Mouse (Mus musculus) E14TG2a.4 (cell line): ENCODE results near the gene Fkbp15.

ENCODE experiments used
- H3K27me3 ChIP-seq: 2 replicates; pipeline ENCODE4 v1.6.1; 2014; ENCODE audit warnings: low read length, control low read depth; ENCODE audit not compliant: insufficient read depth
- H3K36me3 ChIP-seq: 2 replicates; pipeline ENCODE4 v1.6.1; 2014; ENCODE audit warnings: low read length, control low read depth; ENCODE audit not compliant: insufficient read depth
- H3K4me1 ChIP-seq: replicated peaks from 2 replicates; pipeline ENCODE4 v1.6.1; 2014; ENCODE audit warnings: low read depth, low read length, control low read depth
- H3K4me3 ChIP-seq: replicated peaks from 2 replicates; pipeline ENCODE4 v1.5.1; 2014; ENCODE audit warnings: mild to moderate bottlenecking, low read length
- H3K9me3 ChIP-seq: 2 replicates; pipeline ENCODE4 v1.6.1; 2014; ENCODE audit warnings: low read length, control low read depth
- CTCF ChIP-seq: conservative IDR thresholded peaks from 2 replicates; pipeline ENCODE4 v1.5.1; 2014; ENCODE audit warnings: low read length
- NANOG ChIP-seq: IDR thresholded peaks from 2 replicates; pipeline ENCODE4 v1.6.1; 2014; ENCODE audit warnings: borderline replicate concordance, low read length, mixed read lengths
- POU5F1 ChIP-seq: IDR thresholded peaks from 2 replicates; pipeline ENCODE4 v1.6.1; 2014; ENCODE audit warnings: low read length, borderline replicate concordance

Fkbp15 gene

DNA sequence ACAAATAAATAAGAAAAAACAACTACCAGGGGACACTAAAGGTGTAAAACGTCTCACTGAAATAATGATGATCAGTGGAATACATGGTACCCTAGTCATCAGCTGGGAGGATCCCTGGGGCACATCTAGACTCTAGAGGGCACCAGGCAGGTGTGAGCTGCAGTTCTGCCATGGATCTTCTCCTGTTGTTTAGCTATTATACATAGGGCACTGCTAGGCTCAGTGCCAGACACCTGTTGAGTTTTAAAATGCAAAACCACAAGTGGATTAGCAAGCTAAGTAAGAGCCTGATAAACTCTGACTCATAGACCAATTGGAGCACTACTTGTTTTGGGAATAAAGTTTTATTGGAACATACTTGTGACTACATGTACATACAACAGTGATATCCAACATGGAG, 42.1 kb downstream of the Fkbp15 start:
- H3K36me3 ChIP-seq = peaks cover 46% of the 10 kb centered on the region
- H3K4me3 ChIP-seq = no peak overlapping the region
- H3K9me3 ChIP-seq = no peaks in the 10 kb centered on the region
- TF ChIP-seq POU5F1 (no peak), NANOG (no peak), CTCF (no peak)
- H3K4me1 ChIP-seq = peaks cover 47% of the 10 kb centered on the region
- H3K27me3 ChIP-seq = no peaks in the 10 kb centered on the region

DNA sequence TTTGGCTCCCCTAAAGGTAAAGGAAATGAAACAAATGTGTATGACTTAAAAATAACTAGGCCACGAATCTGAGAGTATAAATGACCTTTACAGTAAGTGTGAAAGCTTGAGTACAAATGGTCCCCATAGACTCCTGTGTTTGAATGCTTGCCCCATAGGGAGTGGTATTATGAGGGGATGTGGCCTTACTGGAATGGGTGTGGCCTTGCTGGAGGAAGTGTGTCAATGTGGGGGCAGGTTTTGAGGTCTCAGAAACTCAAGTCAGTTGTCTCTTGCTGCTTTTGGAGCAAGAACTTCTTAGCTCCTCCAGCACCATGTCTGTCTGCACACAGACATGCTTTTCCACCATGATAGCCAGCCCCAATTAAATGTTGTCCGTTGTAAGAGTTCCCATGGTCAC, 43.9 kb downstream of the Fkbp15 start:
- Histone ChIP-seq H3K9me3 (no peaks in the 10 kb centered on the region), H3K4me1 (peaks cover 60% of the 10 kb centered on the region), H3K4me3 (no peak overlapping the region), H3K36me3 (peaks cover 43% of the 10 kb centered on the region), H3K27me3 (no peaks in the 10 kb centered on the region)
- no peak; the same call in 1 of the 2 replicates for TF ChIP-seq NANOG
- TF ChIP-seq CTCF = no peak
- no peak for TF ChIP-seq POU5F1

DNA sequence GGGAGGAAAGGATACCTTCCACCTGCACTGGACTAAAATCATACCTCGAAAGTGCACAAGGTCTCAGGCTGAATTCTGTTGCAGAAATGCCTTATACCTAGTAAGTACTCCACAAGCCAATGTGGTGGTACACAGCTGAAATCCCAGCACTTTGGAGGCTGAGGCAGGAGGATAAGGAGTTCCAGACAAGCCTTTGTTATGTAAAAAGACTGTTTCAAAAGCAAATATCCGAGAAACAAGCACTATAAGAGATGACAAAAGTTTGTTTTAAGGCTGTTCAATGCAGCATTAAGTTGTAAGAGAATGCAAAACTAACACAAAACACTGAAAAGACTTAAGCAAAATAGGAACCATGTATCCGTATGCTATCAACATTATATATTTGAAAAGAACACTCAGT, 45.8 kb downstream of the Fkbp15 start:
- Histone ChIP-seq H3K36me3 (peaks cover 27% of the 10 kb centered on the region), H3K4me1 (peaks cover 60% of the 10 kb centered on the region), H3K4me3 (peak overlapping the region; percentile 45), H3K27me3 (no peaks in the 10 kb centered on the region), H3K9me3 (no peaks in the 10 kb centered on the region)
- TF ChIP-seq NANOG = peak; percentile 37; the same call in 1 of the 2 replicates
- TF ChIP-seq POU5F1 = peak; percentile 79; the same call in 1 of the 2 replicates
- no peak for TF ChIP-seq CTCF

DNA sequence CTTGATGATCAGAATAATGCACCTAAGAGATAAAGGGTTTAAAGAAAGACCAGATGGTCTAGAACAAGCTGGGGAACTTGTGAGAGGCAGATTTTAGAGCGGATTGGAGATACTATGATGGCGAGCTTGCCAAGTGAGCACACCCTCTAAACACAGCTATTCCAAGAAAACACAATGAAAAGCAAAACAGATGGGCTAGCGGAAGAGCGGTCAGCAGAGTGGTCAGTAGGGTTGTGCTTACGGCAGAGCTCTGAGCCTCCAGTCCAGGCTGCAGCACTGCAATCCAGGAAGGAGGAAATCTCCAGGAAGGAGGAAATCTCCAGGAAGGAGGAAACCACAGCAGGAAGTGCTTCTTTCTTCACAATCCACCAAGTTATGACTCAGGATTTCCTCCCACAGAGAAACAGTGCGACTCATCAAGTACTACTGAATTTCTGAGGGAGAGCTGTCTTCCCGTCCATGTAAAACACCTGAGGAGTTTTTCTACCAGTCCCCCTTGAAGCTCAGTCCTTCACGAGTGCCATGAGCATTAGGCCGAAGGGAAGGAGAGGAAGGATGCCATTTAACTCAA, 46.6 kb downstream of the Fkbp15 start:
- Histone ChIP-seq H3K9me3 (no peaks in the 10 kb centered on the region), H3K27me3 (no peaks in the 10 kb centered on the region), H3K36me3 (peaks cover 19% of the 10 kb centered on the region), H3K4me1 (peaks cover 60% of the 10 kb centered on the region), H3K4me3 (peak overlapping the region; percentile 45)
- TF ChIP-seq POU5F1 = no peak
- no peak for TF ChIP-seq CTCF
- TF ChIP-seq NANOG = no peak

DNA sequence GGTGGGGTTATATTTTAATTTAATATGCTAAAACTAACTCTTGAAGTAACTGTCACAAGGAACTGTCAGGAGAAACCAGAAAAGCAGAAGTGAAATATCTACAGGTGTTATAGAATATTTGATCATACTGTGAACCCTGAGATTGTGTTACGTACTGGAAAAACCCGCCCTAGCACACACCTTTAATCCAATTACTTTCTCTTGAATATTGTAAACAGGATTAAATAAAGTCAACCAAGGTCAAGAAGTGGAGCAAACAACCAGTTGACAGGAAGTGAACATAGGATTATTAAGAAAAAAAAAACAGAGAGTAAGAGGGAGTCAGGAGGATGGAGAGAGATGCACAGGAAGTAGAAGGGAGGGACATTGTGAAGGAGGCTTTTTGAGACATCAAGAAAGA, 47.5 kb downstream of the Fkbp15 start:
- H3K4me1 ChIP-seq = peaks cover 61% of the 10 kb centered on the region

DNA sequence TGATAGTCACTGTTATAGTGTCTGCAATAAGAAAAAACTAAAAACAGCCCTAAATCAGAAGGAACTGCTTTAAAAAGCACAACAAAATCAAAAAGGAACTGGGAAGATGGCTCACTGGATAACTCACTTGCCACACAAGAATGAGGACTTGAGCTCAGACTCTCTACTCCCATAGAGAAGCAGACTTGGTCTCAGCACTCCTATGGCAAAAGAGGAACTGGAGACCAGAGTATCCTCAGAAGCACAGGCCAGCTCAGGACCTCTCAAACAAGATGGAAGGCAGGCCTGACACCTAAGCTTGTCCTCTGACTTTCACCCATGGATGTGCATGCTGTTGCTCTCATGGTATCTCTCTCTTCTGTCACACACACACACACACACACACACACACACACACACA, 51.9 kb downstream of the Fkbp15 start:
- Histone ChIP-seq H3K27me3 (no peaks in the 10 kb centered on the region), H3K9me3 (no peaks in the 10 kb centered on the region), H3K4me3 (no peak overlapping the region), H3K36me3 (peaks cover 55% of the 10 kb centered on the region), H3K4me1 (peaks cover 61% of the 10 kb centered on the region)
- no peak for TF ChIP-seq NANOG
- TF ChIP-seq POU5F1 = no peak
- no peak for TF ChIP-seq CTCF

More for the DNA sequence above, 47.5 kb downstream of the Fkbp15 start:
- no peak for TF ChIP-seq CTCF
- TF ChIP-seq POU5F1 = no peak
- no peak for TF ChIP-seq NANOG
- no peak overlapping the region for H3K4me3 ChIP-seq
- H3K36me3 ChIP-seq = peaks cover 21% of the 10 kb centered on the region
- H3K9me3 ChIP-seq = no peaks in the 10 kb centered on the region
- H3K27me3 ChIP-seq = no peaks in the 10 kb centered on the region

DNA sequence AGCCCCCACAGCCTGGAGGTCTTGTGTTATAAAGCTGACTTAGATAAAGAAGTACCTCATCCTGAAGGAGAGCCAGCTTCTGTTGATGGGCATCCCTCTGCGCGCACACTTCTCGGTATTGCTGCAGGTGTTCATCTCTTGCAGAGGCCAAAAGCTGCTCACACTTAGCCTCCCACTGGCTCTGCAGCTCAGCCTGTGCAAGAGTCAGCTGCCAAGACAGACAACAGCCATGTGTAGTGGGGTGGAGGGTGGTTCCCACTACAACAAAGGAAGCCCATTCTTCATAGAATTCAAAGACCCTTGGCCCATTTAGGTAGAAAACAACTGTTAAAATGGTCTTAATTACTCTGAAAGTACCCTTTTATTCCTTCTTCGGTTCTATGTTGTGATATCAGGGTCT, 53.5 kb downstream of the Fkbp15 start:
- Histone ChIP-seq H3K4me1 (peaks cover 57% of the 10 kb centered on the region), H3K9me3 (no peaks in the 10 kb centered on the region), H3K36me3 (peaks cover 61% of the 10 kb centered on the region), H3K4me3 (no peak overlapping the region; the same call in 1 of the 2 replicates), H3K27me3 (no peaks in the 10 kb centered on the region)
- TF ChIP-seq NANOG (peak; percentile 60; the same call in 1 of the 2 replicates), CTCF (no peak)

DNA sequence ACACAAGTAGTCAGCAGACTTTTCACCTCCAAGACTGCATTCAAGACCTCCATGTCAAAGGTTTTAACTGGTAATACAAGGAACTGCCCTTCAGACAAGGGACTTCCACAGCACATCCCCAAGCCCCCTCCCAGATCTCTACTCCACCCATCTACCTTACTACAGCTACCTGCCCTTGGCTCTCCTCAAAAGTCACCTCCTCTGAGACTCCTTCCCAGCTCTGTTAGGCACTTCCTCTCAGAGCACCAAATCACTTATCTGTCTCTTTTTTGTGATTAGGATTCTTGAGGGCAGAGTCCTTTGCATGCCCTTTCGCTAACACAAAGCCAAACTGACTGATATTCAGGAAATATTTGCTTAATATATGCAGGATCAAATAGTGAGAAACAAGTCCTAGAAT, 54.0 kb downstream of the Fkbp15 start:
- Histone ChIP-seq H3K36me3 (peaks cover 62% of the 10 kb centered on the region), H3K27me3 (no peaks in the 10 kb centered on the region), H3K9me3 (no peaks in the 10 kb centered on the region), H3K4me3 (peak overlapping the region; percentile 0; the same call in 1 of the 2 replicates), H3K4me1 (peaks cover 57% of the 10 kb centered on the region)
- TF ChIP-seq NANOG (no peak), CTCF (no peak), POU5F1 (no peak)

DNA sequence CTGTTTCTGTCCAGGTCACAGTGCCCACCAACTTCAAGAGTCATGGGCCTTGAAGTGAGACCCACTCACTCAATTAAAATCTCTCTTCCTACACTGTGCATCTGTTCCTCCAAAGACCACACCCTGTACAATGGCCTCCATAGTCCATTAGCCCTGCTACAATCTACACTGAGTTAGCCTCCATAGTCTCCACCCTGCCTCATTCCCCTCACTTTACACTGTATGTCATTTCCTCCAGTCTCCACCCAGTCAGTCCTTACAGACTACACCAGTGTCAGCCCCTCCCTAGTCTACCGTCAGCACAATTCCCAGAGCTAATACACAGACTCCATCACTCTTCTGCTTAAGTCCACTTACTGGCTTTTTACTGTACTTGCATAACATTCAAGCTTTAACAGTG, 57.1 kb downstream of the Fkbp15 start:
- TF ChIP-seq POU5F1 (no peak), CTCF (no peak), NANOG (no peak)
- Histone ChIP-seq H3K9me3 (no peaks in the 10 kb centered on the region), H3K4me3 (no peak overlapping the region), H3K4me1 (peaks cover 70% of the 10 kb centered on the region), H3K36me3 (peaks cover 89% of the 10 kb centered on the region), H3K27me3 (no peaks in the 10 kb centered on the region)

DNA sequence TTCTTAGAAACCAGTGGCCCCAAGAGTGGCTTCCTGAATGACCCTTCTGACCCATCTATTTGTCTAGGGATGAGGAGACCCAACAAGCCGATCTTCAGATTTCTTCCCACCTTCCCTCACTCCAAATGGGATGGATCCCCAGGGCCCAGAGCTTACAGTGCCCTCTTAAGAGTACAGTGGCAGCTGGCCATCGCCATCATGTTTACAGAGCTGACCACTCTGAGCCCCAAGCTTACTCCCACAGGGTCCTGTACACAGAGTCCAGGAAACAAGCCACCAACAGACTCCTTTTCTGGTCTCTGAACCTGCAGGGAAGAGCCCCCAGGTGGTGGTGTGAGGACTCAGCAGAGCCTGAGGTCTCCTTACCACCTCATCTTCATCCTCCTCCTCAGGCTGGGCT, 57.6 kb downstream of the Fkbp15 start:
- H3K4me1 ChIP-seq = peaks cover 66% of the 10 kb centered on the region
- H3K9me3 ChIP-seq = no peaks in the 10 kb centered on the region
- no peaks in the 10 kb centered on the region for H3K27me3 ChIP-seq
- TF ChIP-seq POU5F1 (no peak), NANOG (no peak), CTCF (no peak)
- H3K4me3 ChIP-seq = no peak overlapping the region
- peaks cover 91% of the 10 kb centered on the region for H3K36me3 ChIP-seq
